8 mouse cellular contexts compared by ENCODE assay signal in the genomic region with DNA sequence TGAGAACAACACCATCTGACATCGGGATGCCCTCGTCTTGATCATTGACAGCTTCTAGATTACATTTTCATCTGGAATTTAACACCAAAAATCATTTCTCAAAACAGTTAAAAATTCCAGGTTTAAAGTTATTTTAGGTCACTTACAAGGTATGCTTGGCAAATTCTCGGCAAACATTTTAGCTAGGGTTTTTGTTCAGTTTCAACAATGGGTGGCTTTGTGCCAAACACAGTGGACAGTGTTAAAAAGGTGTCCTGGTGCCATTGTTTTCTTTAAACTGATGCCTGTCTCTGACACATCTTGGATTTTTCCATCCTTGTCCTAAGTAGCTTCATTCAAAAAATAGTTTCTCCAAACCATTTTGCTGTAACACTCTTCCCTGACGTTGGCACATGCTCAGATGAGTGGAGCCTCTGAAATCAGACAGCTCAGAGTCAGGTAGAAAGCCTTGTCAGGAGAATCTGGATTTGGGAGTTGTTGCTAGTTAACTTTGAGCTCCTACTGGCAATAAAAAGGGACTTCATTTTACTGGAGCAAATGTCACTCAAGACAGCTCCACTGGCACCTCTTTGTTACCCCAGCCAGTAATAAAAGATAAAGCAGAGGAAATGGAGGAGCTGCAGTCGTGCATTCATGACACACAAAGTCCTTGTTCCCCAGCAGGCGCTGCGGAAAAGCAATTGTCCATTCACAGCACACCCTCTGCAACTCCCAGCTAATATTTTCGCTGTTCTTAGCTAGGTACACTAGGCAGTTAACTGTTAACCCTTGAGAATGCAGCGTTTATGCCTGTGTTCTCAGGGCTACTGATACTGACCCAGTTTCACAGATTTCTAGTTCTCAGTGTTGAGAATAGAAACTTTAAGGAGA. TPM values are rescaled to one million over a fixed set of nuclear protein-coding genes. Genes with fewer than 3 reads are reported as not detected.
DNase-seq lines count a peak whose midpoint lies in the region; ATAC-seq and TF ChIP-seq lines count a peak whose summit lies in the region.

No protein-coding gene starts in this region.

- peak overlapping the region; percentile 65 for H3K4me3 ChIP-seq in left cerebral cortex, adult 2 months
- H3K4me3 ChIP-seq in forebrain, embryonic 11.5 days (ENCODE audit: low read depth, low read length) = no peak overlapping the region
- peak overlapping the region; percentile 36 for H3K4me3 ChIP-seq in hindbrain, postnatal 0 days (ENCODE audit: low read length)
- H3K4me3 ChIP-seq in liver, embryonic 15.5 days (replicated peaks) = no peak overlapping the region

- ATAC-seq in forebrain, embryonic 11.5 days (replicated peaks; ENCODE audit: low FRiP score) = no peak
- ATAC-seq in hindbrain, postnatal 0 days = peak; percentile 67
- no peak for ATAC-seq in liver, embryonic 15.5 days (ENCODE audit: insufficient read depth)

- peak overlapping the region; percentile 16; the same call in 1 of the 2 replicates for H3K9ac ChIP-seq in forebrain, embryonic 11.5 days (ENCODE audit: low read length)
- 0 out of 2 replicates have a peak overlapping the region, but pooled peaks have one; percentile 1 for H3K9ac ChIP-seq in hindbrain, postnatal 0 days (replicated peaks; ENCODE audit: low read length)
- H3K9ac ChIP-seq in liver, embryonic 15.5 days = no peak overlapping the region

- H3K9me3 ChIP-seq in forebrain, embryonic 11.5 days (ENCODE audit: control insufficient read depth, low read length) = no peaks in the 10 kb centered on the region
- no peaks in the 10 kb centered on the region for H3K9me3 ChIP-seq in hindbrain, postnatal 0 days (ENCODE audit: low read length)
- H3K9me3 ChIP-seq in liver, embryonic 15.5 days (replicated peaks) = no peaks in the 10 kb centered on the region

- no peak for DNase-seq in left cerebral cortex, adult 2 months (ENCODE audit: extremely low spot score in 1 of 2, low spot score in 2 of 2)
- DNase-seq in left cerebral cortex, adult 11 months (ENCODE audit: low spot score) = no peak
- DNase-seq in forebrain, embryonic 11.5 days (ENCODE audit: low spot score) = no peak
- peak; percentile 58 for DNase-seq in hindbrain, postnatal 0 days (ENCODE audit: low spot score)
- no peak for DNase-seq in urinary bladder, postnatal 25 days (ENCODE audit: low spot score)
- no peak for DNase-seq in thymus, postnatal 4 days
- no peak for DNase-seq in gastrocnemius, postnatal 14 days

- H3K4me1 ChIP-seq in forebrain, embryonic 11.5 days (replicated peaks; ENCODE audit: control insufficient read depth, insufficient read depth, low read length) = peaks cover 21% of the 10 kb centered on the region
- no peaks in the 10 kb centered on the region for H3K4me1 ChIP-seq in hindbrain, postnatal 0 days (ENCODE audit: insufficient read depth, low read length)
- H3K4me1 ChIP-seq in liver, embryonic 15.5 days (replicated peaks) = peaks cover 7% of the 10 kb centered on the region

- peak overlapping the region; percentile 21; the same call in 1 of the 2 replicates for H3K4me2 ChIP-seq in forebrain, embryonic 11.5 days (ENCODE audit: low read depth, low read length, severe bottlenecking)
- peak overlapping the region; percentile 56 for H3K4me2 ChIP-seq in hindbrain, postnatal 0 days (ENCODE audit: low read depth, low read length)
- peak overlapping the region; percentile 8; the same call in 1 of the 2 replicates for H3K4me2 ChIP-seq in liver, embryonic 15.5 days

- 32% methylated on average over 9 of the region's 9 CpGs for WGBS in forebrain, embryonic 11.5 days
- WGBS in hindbrain, postnatal 0 days = 25% methylated on average over 9 of the region's 9 CpGs
- 36% methylated on average over 9 of the region's 9 CpGs for WGBS in liver, embryonic 15.5 days (ENCODE audit: insufficient replicate concordance)

- no peak for TF ChIP-seq CTCF in left cerebral cortex, adult 2 months (IDR thresholded peaks at IDR 0.05)
- no peak for TF ChIP-seq CTCF in hindbrain, postnatal 0 days (IDR thresholded peaks at IDR 0.05; ENCODE audit: low read depth)

- intact Hi-C loops in left cerebral cortex, adult 2 months (cut with DNase I) = loop anchor here (2.0 kb wide), 1 partner anchor 50 kb away; no protein-coding TSS in a partner anchor
- intact Hi-C loops in gastrocnemius, postnatal 14 days (cut with DNase I; ENCODE audit: low total_unique reads) = no loop called here

- H3K27ac ChIP-seq in left cerebral cortex, adult 2 months = peak overlapping the region; percentile 85
- 0 out of 2 replicates have a peak overlapping the region, but pooled peaks have one; percentile 18 for H3K27ac ChIP-seq in forebrain, embryonic 11.5 days (ENCODE audit: low read depth, low read length)
- peak overlapping the region; percentile 43 for H3K27ac ChIP-seq in hindbrain, postnatal 0 days
- no peak overlapping the region for H3K27ac ChIP-seq in liver, embryonic 15.5 days (replicated peaks)

- H3K27me3 ChIP-seq in forebrain, embryonic 11.5 days (ENCODE audit: control insufficient read depth, insufficient read depth, low read length) = no peaks in the 10 kb centered on the region; the same call in 1 of the 2 replicates
- H3K27me3 ChIP-seq in hindbrain, postnatal 0 days (ENCODE audit: insufficient read depth, low read length) = no peaks in the 10 kb centered on the region
- H3K27me3 ChIP-seq in liver, embryonic 15.5 days = 0 out of 2 replicates have a peak, but pooled peaks cover 7% of the 10 kb centered on the region

- no peaks in the 10 kb centered on the region for H3K36me3 ChIP-seq in forebrain, embryonic 11.5 days (ENCODE audit: control insufficient read depth, insufficient read depth, low read length)
- H3K36me3 ChIP-seq in hindbrain, postnatal 0 days (ENCODE audit: insufficient read depth, low read length) = no peaks in the 10 kb centered on the region
- H3K36me3 ChIP-seq in liver, embryonic 15.5 days (replicated peaks) = no peaks in the 10 kb centered on the region

RNA-seq across cellular contexts. Expression of a gene that starts 2.0 kb away (rescaled TPM):
- total RNA-seq in left cerebral cortex, adult 2 months (2021) = 10 to 100 TPM; 50.3 to 61.4 TPM
- 1.6 and 1.7 TPM in 2 replicates for polyA plus RNA-seq in forebrain, embryonic 11.5 days (2014; fragmentation: Nextera tagmentation; extraction: Ambion mirVana)
- total RNA-seq in hindbrain, postnatal 0 days (2014; rRNA removed) = 7.3 and 7.9 TPM in 2 replicates
- 2.3 and 2.6 TPM in 2 replicates for polyA plus RNA-seq in hindbrain, postnatal 0 days (2015; fragmentation: Nextera tagmentation; extraction: Ambion mirVana)
- 0.25 and 0.46 TPM in 2 replicates for polyA plus RNA-seq in liver, embryonic 15.5 days (2015; fragmentation: Nextera tagmentation; extraction: Ambion mirVana)
- 10 to 100 TPM; 38.2 to 46.4 TPM for total RNA-seq in gastrocnemius, postnatal 14 days (2021)

Comparison
In these comparisons a context has a peak if more than half of its experiments do, and no peak if none do; other contexts are left out.
1. H3K4me3 ChIP-seq: peak in left cerebral cortex, adult 2 months (single experiment) and hindbrain, postnatal 0 days (single experiment); none in forebrain, embryonic 11.5 days (single experiment) and liver, embryonic 15.5 days (single experiment).
2. Peak in every context shown above with its lines, with median percentiles within 50 percentile points of each other: H3K4me2 ChIP-seq.